Mouse (Mus musculus) WW6 (cell line): ENCODE results near the gene Plxna4.
"Not testable (repeated sequence)": the region's sequence is repeated elsewhere in the genome, so short reads cannot be mapped to it uniquely, and the experiment has no call there.

ENCODE experiments used
- DNase-seq: peaks from one replicate; pipeline ENCODE4 v3.0.0-alpha.2; 2013; ENCODE audit warnings: low read depth, low spot score

Plxna4 gene

GRCm38 (mm10) chr6:32540155-32540554 lies 47.8 kb downstream of the Plxna4 start:
- no peak for DNase-seq

DNA sequence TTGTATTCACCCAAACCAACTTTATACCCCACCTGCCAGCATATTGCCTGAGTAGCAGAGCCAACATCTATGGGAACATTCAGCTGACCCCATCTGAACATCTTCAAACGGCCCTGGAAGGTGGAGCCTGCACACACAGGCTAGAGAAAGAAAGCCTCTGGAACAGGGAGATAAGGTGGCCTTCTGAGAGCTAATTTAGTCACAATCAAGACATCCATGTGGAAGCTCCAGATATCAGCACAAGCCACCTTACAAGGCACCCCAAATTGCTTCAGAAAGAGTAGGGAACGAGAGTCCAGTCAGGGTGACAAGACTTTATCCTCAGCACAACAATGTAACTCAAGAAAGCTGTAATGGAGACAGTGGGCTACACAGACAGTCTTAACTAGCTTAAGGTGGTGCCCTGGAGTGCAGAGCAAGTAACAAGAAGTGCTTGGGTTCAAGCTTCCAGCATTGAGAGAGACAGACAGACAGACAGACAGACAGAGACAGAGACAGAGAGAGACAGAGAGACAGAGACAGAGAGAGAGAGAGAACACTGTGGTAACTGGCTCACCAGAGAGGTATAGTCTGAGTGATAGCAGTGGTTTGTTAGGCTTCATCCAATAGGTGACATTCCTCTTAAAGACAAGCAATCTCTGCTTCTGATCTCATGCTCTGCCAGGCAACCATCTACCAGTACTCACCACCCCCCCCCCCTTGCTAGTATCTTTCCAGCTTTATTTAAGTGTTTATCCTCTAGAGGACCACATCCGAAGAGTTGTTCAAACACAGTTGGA lies 53.8 kb downstream of the Plxna4 start:
- DNase-seq, result no peak

DNA sequence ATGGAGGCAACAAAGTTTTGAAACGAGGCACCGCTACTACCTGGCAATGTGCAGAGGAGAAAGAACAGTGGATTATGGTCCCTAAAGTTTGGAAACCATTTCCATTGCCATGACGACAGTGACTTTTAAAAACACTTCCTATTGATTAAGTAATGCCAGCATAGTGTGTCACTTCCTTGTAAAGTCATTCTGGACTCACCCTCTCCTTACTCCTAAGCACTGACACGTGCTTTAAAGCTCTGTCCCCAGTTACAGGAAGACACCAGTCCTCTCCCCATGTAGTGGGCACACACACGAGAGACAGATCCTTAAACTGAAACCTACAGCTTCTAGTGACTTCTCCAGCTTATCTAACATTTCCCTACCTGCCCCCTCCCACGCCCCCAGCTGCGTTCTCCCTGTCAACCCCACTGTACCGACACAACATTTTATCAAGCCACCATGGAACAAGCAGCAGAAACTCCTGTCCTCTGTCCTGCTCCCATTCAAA lies 59.9 kb downstream of the Plxna4 start:
- DNase-seq, result no peak

DNA sequence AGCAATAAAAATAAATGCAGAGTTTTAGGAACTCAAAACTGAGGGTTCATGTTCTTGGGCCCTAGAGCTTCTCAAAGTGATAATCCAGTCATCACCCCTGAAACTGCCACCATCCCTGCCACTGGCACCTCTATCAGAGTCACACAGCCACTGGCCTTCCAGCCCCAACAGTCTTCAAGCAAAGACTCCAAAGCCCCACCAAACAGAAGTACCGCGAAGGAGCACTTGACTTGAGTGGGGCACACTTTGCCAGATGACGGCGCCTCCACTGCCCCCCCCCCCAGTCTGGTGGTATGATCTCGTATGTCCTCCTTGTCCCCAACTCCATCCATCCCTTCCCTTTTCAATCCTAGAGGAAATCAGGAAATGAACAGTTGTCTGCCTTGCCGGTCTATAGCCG lies 60.5 kb downstream of the Plxna4 start:
- DNase-seq, result no peak

DNA sequence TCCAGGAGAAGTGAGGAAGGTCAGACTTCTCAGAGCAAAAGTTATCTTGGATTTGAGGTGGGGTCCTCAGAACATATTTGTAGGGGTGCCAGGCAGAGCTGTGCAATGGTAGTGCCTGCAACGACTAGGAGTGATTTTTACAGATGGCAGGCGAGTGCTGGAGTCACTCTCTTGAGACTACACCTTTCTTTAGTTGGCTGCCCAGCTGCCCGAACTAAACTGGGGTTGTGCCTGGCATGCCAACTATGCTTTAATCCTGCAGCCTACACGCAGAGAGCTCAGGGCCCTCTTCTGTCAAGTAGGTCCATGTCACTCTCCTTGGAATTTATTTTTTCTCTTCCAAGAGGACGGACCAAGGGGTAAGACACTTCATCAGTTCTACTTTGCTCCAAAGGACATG lies 61.2 kb downstream of the Plxna4 start:
- DNase-seq, result no peak

- DNase-seq, result no peak
Observed at GRCm38 (mm10) chr6:32520097-32520496, 67.9 kb downstream of the Plxna4 start.

- DNase-seq, result no peak
Observed at GRCm38 (mm10) chr6:32518617-32519016, 69.4 kb downstream of the Plxna4 start.

DNA sequence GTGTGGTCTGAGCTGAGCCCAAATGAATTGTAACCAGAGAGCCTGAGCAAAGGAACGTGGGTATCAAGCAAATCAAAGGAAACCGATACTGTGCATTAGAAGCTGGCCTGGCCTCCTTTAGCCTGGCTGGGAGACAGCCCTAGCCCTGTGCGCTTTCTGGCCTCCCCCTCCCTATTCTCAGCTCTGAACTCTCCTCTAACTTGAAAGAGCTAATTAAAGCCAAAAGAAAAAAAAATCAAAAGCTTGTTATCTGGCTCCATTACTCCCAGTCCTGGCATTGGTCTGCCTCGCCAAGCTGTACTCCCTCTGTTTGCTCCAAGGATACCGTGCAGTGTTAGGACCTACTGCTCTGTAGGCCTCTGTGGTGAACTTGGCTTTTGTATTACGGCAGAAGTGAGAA lies 73.9 kb downstream of the Plxna4 start:
- no peak for DNase-seq

GRCm38 (mm10) chr6:32512010-32512409 lies 76.0 kb downstream of the Plxna4 start:
- DNase-seq, result no peak

DNA sequence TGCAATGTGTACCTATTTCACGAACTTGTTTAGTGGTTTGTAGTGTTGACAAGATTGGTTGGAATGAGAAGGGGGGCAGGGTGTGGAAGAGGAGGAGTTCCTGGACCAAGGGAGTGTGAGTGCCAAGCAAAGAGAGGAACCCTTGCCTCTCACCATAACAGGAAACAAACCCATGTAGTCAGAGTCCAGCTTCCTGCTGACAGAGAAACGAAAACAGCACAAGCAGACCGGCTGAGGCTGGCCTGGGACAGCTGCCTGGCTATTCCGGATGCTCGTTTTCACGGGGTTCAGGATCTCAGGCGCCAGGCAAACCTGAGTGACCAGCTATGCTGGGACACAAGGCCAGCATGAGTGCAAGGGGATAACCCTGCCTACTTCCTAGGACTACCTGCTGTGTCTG lies 77.1 kb downstream of the Plxna4 start:
- no peak for DNase-seq

DNA sequence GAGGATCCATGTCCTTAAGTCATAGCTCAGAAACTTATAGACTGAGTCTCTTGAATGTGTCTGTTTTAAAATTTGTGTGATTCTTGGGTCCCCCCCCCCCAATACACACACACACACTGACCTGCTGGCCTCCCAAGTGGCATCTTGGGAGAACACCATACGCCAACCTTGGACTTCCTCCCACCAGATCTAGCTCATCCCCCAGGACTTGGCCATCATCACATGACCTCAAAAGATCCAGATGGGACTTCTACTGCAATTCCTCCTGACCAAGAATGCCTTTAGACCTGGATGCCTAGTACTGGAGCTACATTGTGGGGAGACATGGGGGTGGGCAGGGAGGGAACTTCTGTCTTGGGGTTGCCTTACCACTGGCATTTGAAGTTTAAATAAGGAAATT lies 77.5 kb downstream of the Plxna4 start:
- DNase-seq, result no peak

DNA sequence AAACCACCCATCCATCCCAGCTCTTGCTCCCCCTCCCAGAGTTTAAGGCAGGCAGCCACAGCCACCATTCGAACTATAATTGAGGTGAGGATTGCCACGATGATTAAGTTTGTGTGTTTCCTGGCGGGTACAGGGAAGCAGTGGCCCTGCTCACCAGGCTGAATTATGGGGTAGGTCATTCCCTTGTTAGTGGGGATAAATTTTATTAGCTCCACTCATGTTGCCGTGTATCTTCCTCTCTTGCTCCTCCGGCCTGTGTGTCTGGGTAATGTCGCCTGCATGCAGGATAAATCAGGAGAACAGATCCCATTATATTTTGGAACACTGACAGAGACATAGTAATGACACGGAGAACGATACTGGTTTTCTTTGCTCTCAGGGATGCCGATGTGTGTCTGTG lies 78.9 kb downstream of the Plxna4 start:
- no peak for DNase-seq

DNA sequence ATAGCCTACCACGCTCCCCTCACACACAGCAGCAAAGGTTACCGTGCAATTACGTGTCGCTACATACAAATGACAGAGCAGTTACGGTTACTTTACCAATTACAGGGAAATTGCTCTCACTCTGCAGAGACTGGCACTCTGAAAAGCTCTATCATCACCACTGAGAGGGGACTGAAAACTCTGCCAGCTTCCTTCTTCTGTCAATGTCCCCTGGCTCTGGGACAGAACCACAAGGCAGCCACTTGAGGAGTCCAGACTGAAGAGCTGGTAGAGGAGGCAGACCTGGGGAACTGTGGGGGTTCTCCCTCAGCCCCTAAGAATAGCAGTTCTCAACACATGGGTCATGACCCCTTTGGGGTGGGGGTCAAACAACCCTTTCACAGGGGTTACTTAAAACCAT lies 83.0 kb downstream of the Plxna4 start:
- no peak for DNase-seq

DNA sequence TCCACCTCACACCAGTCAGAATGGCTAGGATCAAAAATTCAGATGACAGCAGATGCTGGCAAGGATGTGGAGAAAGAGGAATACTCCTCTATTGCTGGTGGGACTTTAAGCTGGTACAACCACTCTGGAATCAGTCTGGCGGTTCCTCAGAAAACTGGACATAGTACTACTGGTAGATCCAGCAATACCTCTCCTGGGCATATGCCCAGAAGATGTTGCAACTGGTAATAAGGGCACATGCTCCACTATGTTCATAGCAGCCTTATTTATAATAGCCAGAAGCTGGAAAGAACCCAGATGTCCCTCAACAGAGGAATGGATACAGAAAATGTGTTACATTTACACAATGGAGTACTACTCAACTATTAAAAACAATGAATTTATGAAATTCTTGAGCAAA lies 86.8 kb downstream of the Plxna4 start:
- DNase-seq, result not testable (repeated sequence)

- DNase-seq, result no peak
Observed at GRCm38 (mm10) chr6:32498106-32498505, 89.9 kb downstream of the Plxna4 start.

- DNase-seq, result no peak
Observed at GRCm38 (mm10) chr6:32496109-32496508, 91.9 kb downstream of the Plxna4 start.

DNA sequence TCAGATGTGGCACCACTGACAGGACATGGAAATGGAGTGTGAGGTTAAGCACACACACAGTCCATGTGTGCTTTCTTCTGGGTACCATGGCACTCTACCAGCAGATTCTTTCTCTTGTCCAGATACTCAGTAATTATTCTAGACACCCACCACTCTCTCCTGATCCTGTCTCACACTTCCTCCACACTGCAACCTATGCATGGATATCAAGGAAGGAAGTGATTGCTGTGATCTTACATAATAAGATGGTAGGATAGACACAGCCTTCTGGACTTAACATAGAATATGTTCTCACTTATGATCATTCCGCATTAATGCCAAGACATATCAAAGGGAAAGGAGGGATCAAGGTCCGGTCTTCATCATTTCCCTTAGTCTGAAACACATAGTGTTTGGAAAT lies 92.5 kb downstream of the Plxna4 start:
- no peak for DNase-seq

DNA sequence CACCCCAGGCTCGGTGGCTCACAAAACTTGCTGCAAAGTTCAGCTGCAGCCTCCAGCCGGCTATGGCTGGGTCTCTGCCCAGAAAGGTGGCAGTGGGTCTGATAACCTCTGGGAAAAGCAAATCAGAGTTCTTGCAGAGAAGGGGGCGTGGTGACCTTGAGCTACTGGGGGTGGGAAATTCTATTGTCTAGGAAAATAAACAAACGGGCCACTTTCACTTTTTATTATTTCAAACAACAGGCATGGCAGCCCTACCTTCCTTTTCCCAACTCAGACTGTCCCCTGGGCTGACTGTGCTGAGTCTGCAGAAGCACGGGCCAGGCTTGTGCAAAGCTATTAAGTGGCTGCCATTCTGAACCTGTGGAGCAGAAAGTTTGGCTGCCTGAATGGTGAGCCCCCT lies 94.4 kb downstream of the Plxna4 start:
- DNase-seq, result no peak

- DNase-seq, result no peak
Observed at GRCm38 (mm10) chr6:32487121-32487520, 100.9 kb downstream of the Plxna4 start.

DNA sequence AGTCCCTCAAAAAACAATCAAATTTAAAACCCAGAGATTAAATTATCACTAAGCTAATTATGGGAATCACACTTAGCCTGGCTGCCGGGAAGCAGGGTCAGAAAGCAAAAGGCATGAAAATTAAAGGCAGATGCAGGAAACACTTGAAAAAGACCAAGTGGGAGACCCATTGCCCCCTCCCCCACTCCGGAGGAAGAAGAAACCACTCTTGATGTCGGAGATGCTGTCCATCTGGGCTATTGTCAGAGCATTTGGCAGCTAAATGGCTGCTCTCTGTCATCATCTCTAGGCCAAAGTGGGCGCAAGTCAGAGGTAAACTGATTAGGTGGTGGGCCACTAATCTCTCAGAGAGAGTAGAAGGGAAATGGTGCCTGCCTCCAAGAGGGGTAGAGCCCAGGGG lies 105.5 kb downstream of the Plxna4 start:
- no peak for DNase-seq

DNA sequence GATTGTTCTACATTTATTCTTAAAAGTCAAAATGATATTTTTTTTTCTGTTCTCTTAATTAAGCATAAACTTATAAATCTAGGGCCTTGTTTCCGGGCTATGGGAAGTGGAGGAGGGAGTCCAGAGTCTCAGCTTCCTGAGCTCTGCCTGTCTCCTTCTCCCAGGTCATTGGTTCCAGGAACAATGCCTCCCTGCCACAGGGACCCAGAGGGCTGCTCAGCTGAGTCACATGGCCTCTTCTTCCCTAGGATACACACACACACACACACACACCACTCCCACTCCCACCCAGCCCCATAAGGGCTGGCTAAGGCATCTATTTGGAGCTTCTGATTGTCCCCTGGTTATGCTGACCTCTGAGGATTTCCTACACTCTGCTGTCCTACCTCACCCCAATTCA lies 107.3 kb downstream of the Plxna4 start:
- no peak for DNase-seq

GRCm38 (mm10) chr6:32479765-32480164 lies 108.2 kb downstream of the Plxna4 start:
- no peak for DNase-seq

DNA sequence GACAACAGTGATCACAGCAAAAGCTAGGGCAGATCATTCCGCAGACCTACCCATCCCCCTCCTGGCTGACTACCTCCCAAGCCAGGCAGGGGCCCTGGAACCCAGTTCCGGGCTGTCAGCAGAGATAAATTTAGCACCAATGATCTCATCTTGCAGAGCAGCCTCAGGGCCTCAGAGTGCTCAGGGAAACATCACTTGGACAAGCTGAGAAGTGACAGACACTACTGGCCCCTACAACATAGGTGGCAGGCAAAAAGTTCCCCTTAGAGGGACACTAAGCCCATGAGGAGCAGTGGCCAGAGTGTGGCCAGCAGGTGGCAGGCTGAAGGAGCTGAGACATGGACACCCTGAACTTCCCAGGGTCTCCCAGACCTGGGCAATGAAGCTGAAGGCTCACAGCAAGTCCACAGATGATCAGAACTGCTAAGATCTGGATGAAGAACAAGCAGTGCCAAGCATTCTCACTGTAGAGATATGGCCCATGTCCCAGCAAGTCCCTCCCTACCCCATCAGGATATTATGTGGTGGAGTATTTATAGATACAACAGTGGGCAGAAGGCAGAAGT lies 108.7 kb downstream of the Plxna4 start:
- no peak for DNase-seq
